Mouse (Mus musculus) testis, adult 2 months (tissue): ENCODE results near the gene Pibf1.

Source experiments
- CTCF ChIP-seq: fragments of 200-500 bp; IDR thresholded peaks from 2 replicates; pipeline ENCODE4 v1.5.1; 2012; ENCODE audit warnings: low read depth, mild to moderate bottlenecking, inconsistent platforms, low read length, moderate library complexity; ENCODE audit not compliant: control insufficient read depth, insufficient read depth, insufficient replicate concordance
- POLR2A ChIP-seq: fragments of 200-500 bp; IDR thresholded peaks from 2 replicates; pipeline ENCODE4 v1.6.1; 2012; ENCODE audit warnings: low read depth, mild to moderate bottlenecking, inconsistent platforms, low read length, moderate library complexity; ENCODE audit not compliant: control insufficient read depth

DNA sequence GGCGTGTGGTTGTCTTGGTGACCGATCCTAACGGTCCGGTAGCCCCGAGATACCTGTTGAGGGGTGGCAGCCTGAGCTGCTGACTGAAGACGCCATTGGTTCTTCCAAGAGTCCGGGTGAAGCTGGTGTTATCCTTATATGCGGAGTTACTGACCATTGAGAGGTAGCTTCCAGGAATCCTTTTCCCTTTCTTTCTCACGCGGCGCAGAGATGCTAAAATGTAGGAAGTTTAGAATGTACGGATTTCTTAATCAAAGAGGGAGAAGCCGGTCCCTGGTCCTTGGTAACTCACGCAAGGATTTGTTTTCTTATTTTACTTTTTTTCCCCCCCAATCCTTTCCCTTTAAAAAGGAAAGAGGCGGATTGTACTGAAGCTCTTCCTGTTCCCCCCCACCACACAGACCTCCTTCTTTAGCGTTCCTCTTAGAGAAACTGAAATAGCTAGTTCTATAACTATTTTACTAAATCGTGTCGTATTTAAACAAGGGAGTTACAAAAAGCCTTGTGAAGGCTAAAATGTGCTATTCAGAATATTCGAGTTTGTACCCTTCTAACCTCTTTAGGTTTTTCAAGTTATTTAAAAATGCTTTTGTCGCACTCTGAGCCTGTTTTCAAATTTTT lies 853 bp downstream of the Pibf1 start:
- no peak for TF ChIP-seq POLR2A
- no peak for TF ChIP-seq CTCF
